Mouse (Mus musculus) fat pad, adult 2 months (tissue): Measurements from ENCODE around the gene Zfp266.
A peak's percentile ranks its signal among the peaks of the same experiment; 100 is the strongest.

Experiments
- DNase-seq: peaks from one replicate; pipeline ENCODE4 v3.0.0-alpha.2; 2011; ENCODE audit warnings: low read depth, low spot score; ENCODE audit errors: extremely low read depth

The Zfp266 gene

DNA sequence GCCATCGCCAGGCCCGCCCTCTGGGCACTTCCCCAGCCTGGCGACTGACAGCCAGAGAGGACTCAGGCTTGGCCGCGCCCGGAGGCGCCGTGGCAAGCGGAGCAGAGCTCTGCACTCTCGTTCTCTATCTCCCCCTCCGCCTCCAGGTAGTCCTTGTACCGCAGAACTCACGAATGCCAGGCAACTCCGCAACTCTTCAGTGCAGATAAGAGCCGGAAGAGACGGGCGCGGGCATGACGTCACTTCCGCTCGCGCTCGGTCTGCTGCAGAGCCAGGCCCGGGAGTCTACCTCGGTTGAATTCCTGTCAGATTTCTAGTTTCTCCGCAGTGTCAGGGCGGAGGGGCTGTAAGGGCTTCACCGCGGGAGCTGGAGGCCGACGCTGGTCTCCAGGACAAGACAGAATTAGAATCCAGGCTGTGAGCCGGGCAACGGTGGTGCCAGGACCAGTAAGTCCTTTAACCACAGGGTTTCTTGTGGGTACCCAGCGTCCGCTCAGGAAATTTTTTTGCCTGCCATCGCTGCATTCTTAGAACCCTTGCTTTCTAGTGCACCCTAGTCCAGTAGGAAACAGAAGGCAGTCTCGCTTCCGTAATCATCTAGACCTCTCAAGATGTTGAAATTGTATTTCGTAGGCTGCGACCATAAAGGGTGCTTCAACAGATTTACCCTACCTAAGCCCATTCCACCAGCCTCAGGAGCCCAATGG lies 28.5 kb downstream of the Zfp266 start, which contains the start of gene Zfp426:
TSS of gene Zfp426 (minus strand) at position 220 of the 707 bp plus-strand sequence.
- DNase-seq, result no peak

DNA sequence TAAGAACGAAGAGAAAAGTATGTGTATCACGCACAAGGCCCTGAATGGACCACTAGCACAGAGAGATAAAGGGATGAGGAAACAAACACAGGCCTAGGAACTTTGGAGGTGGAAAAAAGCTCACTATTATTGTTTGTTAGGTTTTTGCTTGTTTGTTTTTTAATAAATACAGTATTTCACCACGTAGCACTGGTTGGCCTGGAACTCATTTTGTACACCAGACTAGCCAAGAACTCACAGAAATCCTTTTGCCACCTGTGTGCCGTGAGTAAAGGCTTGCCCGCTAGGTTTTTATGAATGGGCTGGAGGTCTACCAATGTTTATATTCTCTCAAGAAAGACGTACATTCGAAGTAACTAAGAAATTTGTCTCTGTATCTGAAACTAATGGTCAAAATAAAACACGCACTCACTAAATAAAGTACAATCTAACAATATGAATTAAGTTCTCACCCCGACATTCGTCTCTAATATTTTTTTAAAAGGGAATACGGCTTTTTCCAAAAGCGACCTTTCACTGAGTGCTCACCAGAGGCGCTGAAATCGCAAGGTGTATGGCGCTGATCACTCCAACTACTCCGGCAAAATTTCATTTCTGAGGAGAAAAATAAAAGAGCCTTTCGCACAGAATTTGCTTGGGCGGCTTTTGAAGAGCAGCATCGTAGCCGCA lies 29.2 kb downstream of the Zfp266 start:
- no peak for DNase-seq

GRCm38 (mm10) chr9:20489536-20489935 lies 31.7 kb downstream of the Zfp266 start:
- no peak for DNase-seq

- no peak for DNase-seq
Measured at GRCm38 (mm10) chr9:20479396-20479795, 41.8 kb downstream of the Zfp266 start.

DNA sequence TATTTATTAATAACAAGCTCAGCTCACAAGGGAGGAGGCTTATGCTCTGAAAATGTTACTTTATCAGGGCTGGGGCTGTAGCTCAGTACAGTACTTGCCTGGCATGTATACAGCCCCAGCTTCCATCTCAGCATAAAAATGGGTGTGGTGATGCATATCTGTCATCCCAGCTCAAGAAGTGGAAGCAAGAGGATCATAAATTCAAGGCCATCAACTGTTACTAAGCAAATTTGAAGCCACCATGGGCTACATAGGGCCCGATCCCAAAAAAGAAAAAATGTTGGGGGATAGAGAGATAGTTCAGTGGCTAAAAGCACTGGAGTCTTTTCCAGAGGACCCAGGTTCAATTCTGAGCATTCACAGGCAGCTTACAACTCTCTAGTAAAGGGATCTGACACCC lies 44.6 kb downstream of the Zfp266 start:
- no peak for DNase-seq

DNA sequence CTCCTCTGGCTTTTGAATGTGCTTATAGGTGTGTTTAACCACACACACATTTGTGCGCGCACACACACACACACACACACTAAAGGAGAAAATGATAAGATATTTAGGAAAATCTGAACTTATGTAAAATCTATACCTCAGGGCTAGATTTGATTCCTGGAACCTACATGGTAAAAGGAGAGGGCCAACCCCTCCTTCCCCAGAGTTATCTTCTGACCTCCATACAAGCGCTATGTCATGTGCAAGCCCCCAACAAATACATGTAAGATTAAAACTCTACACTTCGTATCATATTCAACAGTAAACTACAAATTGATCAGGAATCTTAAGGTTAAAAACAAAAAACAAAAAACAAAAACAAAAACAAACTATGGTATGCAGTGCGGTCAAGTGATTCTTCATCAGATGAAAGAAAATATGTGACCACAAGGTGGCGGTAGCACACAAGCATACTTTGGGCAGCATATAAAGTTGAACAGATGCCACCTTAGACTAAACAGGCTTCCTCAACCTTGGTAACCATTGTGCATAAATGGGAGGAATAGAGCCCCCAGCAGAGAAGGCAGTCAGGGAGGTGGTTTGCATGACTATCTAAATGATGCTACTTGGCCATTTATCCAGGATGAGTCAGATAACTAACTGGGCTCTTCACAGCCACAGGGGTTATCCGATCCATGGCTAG lies 54.3 kb downstream of the Zfp266 start:
- peak; percentile 2 for DNase-seq

DNA sequence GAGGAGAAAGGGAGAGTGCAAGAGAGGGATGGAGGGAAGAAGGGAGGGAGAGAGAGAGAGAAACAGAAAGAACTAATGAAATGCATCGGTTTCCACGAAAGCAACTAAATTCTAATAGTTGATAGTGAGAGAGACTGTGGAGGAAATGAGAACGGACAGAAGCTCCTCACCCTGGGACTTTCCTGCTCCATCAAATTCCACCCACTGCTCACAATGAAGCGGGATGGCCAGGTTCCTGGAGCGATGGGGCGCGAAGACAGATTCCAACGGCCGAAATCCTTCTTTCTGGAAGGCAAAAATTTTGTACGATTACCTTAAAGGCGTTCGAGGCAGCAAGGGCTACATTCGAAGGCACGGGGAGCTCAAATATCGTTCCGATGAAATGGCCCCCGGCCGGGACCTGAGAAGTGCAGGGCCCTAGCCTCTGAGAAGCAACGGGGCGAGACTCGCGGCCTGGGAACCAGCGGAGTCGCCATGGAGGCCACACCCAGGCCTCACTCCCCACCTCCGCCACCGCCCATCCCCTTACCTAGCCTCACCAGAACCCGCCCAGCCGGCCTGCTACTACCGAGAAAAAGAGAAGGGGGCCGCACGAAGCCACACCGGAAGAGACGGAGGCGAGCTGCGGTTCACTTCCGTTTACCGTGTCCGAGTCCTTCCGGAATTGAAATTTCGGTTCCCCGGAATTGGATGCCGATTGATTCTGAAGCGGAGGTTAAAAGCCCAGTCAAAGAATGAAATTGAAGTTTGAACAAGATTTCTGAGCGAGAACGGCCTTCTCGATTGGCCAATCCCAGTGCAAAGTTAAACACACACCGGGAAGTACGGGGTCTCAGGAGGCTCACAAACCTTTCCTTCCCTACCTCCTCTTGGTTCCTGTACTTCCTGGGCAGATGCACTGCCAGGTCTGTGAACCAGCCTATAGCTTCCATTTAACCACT lies 61.6 kb downstream of the Zfp266 start, which contains the start of gene Zfp26:
TSS of gene Zfp26 (minus strand) at position 786 of the 941 bp plus-strand sequence.
- peak; percentile 18 for DNase-seq

DNA sequence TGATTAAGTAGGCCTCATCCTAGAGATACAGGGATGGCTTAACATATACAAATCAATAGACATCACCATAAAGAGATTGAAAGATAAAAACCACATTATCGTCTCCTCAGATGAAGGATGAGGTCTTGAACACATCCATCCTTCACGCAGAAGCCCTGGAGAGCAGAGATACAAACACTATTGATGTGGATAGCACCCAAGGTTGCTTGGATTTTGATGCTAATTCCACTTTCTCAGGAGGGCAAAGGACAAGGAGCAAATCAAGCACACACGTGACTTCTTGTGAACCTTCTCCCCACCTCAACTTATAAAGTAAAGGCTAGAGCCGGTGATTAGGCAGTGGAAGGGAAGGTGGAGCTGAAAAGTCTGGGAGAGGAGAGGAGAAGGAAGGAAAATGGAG lies 67.6 kb downstream of the Zfp266 start:
- no peak for DNase-seq

- DNase-seq, result no peak
Measured at GRCm38 (mm10) chr9:20451493-20451892, 69.7 kb downstream of the Zfp266 start.
